Mouse (Mus musculus) myocyte (in vitro differentiated cells): ENCODE results near the gene Rnd2. TPM values are rescaled to one million over a fixed set of nuclear protein-coding genes. Genes with fewer than 3 reads are reported as not detected.
"Not testable (repeated sequence)": the region's sequence is repeated elsewhere in the genome, so short reads cannot be mapped to it uniquely, and the experiment has no call there.

Experiments used
- H3K27me3 ChIP-seq: one replicate; pipeline ENCODE4 v1.6.1; 2011; ENCODE audit not compliant: control insufficient read depth, insufficient read depth, insufficient read length
- H3K36me3 ChIP-seq: one replicate; pipeline ENCODE4 v1.6.1; 2011; ENCODE audit not compliant: control insufficient read depth, insufficient read depth
- H3K4me2 ChIP-seq: one replicate; pipeline ENCODE4 v1.6.1; 2011; ENCODE audit warnings: low read depth, control low read depth
- H3K4me3 ChIP-seq: one replicate; pipeline ENCODE4 v1.5.1; 2011; ENCODE audit warnings: mild to moderate bottlenecking, control low read depth, moderate library complexity
- H3K79me2 ChIP-seq: one replicate; pipeline ENCODE4 v1.6.1; 2011; ENCODE audit not compliant: control insufficient read depth, insufficient read depth
- H3ac ChIP-seq: one replicate; pipeline ENCODE4 v1.6.1; 2011; ENCODE audit not compliant: control insufficient read depth, insufficient read length
- CEBPB ChIP-seq: IDR thresholded peaks from 2 replicates; pipeline ENCODE4 v1.6.1; 2011; ENCODE audit warnings: mild to moderate bottlenecking, moderate library complexity; ENCODE audit not compliant: poor library complexity, insufficient read depth, severe bottlenecking
- E2F4 ChIP-seq: IDR thresholded peaks from one replicate; pipeline ENCODE4 v1.6.1; 2011; ENCODE audit warnings: mild to moderate bottlenecking, control low read depth, moderate library complexity; ENCODE audit not compliant: insufficient read depth
- MAX ChIP-seq: IDR thresholded peaks from one replicate; pipeline ENCODE4 v1.6.1; 2011; ENCODE audit warnings: low read depth, mild to moderate bottlenecking, control low read depth
- MYOD1 ChIP-seq, 3 experiments: IDR thresholded peaks; one replicate each; pipeline ENCODE4 v1.6.1; 2011; ENCODE audit warnings: control low read depth in 2 of 3, low read depth in 2 of 3, mild to moderate bottlenecking in 2 of 3, moderate library complexity in 1 of 3; ENCODE audit not compliant: insufficient read length in 2 of 3, control insufficient read depth in 1 of 3
- MYOG ChIP-seq, 3 experiments: IDR thresholded peaks; one replicate each; pipeline ENCODE4 v1.6.1; 2011; ENCODE audit warnings: control low read depth in 2 of 3, low read depth in 2 of 3, mild to moderate bottlenecking in 2 of 3; ENCODE audit not compliant: insufficient read length in 2 of 3, control insufficient read depth in 1 of 3, insufficient read depth in 1 of 3
- POLR2A ChIP-seq: IDR thresholded peaks from one replicate; pipeline ENCODE4 v1.6.1; 2011; ENCODE audit warnings: low read depth, mild to moderate bottlenecking, control low read depth, moderate library complexity; ENCODE audit not compliant: insufficient read length
- POLR2AphosphoS2 ChIP-seq: IDR thresholded peaks from one replicate; pipeline ENCODE4 v1.6.1; 2011; ENCODE audit warnings: low read depth, control low read depth; ENCODE audit not compliant: insufficient read length
- REST ChIP-seq: IDR thresholded peaks from one replicate; pipeline ENCODE4 v1.6.1; 2011; ENCODE audit warnings: mild to moderate bottlenecking, control low read depth, moderate library complexity; ENCODE audit not compliant: insufficient read depth, insufficient read length
- SRF ChIP-seq: IDR thresholded peaks from one replicate; pipeline ENCODE4 v1.6.1; 2011; ENCODE audit warnings: low read depth; ENCODE audit not compliant: control insufficient read depth, insufficient read length
- TCF12 ChIP-seq: IDR thresholded peaks from one replicate; pipeline ENCODE4 v1.6.1; 2011; ENCODE audit warnings: mild to moderate bottlenecking, control low read depth; ENCODE audit not compliant: poor library complexity, insufficient read depth, severe bottlenecking
- TCF3 ChIP-seq: IDR thresholded peaks from one replicate; pipeline ENCODE4 v1.6.1; 2011; ENCODE audit warnings: low read depth, control low read depth; ENCODE audit not compliant: insufficient read length
- USF1 ChIP-seq: IDR thresholded peaks from one replicate; pipeline ENCODE4 v1.6.1; 2011; ENCODE audit warnings: low read depth, mild to moderate bottlenecking, control low read depth, moderate library complexity
- polyA plus RNA-seq: library from polyadenylated mRNA; unstranded; fragments of >200 nt; fragmentation: generic; extraction: Trizol; gene quantifications from one replicate; pipeline ENCODE4 v1.2.1, GENCODE M21; 2012; ENCODE audit warnings: missing spikeins

Gene Rnd2
- polyA plus RNA-seq, 1 experiment, result 20.9 TPM

DNA sequence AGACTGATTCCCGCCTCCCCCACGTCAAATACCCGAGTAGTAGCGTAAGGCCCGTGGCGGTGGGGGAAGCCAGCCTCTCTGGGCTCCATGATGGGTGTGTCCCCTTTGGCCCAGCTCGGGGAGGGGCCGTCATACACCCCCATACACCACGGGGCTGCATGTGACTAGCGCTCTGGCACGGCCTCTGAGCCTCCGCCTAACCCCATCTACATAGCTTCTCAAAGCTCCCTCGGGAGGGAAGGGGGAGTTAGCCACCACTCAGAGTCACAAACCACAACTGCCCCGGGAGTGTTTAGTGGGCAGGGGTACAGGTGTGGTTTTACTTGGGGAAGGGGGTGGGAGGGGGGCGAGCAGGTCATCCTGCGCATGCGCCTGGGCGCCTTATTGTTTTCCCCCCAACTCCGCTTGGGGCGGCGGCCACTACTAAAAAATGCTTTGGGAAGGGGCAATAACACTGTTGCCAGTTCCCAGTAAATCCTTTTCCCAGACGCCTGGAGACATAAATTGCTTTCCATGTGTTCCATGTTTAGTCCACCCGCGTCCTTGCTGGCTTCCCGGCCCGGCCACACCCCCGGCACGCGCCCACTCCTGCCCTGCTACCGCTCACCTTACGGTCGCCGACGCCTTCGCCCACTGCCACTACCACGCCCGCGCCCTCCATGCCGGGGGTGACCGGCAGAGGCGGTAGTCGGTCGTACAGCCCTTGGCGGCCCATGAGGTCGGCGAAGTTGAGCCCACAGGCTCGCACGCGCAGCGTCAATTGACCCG is 486 bp downstream of the Rnd2 start:
- Histone ChIP-seq H3ac (peak overlapping the region; percentile 54), H3K79me2 (peaks cover 20% of the 10 kb centered on the region), H3K36me3 (peaks cover 21% of the 10 kb centered on the region), H3K27me3 (no peaks in the 10 kb centered on the region), H3K4me3 (peak overlapping the region; percentile 97), H3K4me2 (peak overlapping the region; percentile 83)
- TF ChIP-seq MAX (no peak), POLR2AphosphoS2 (peak; percentile 48), USF1 (peak; percentile 71), CEBPB (no peak), SRF (no peak), MYOG (IDR thresholded peaks at IDR 0.05; ENCODE audit: control insufficient read depth in 1 of 3, insufficient read depth in 1 of 3, insufficient read length in 2 of 3, low read depth in 2 of 3) (peak in 1 of 3 experiments; percentile 4), POLR2A (peak; percentile 65), TCF12 (no peak)

DNA sequence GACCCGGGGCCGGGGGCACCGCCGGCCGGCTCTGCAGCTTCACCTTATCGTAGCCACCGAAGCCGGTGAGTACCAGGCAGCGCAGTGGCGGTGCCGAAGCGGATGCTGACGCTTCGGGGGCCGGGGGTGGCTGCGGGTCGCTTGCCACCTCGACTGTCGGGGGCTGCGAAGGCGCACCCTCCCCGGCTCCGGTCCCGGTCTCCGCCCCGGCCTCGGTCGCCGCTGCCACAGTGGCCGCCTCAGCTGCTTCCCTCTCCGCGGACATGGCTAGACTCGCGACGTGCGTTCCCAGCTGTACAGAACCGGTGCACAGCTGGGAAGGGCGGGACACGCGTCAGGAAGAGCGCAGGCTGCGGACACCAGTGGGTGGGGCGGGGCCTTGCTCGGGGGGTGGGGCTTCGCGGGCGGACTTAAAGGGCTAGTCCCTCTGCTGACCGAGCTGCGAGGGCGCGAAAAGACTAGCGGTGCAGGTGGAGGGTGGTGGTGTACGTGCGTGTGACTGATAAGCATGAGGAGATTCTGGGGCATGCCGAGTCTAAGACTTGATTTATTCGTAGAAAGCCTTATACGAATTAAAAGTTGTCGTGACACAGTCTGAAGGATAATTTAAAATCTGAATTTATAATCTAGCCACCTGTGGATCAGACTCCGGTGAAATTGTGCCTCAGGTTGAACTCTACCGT is 1.2 kb downstream of the Rnd2 start, which contains the start of gene Vat1:
TSS of gene Vat1 (minus strand) at position 362 of the 683 bp plus-strand sequence.
- TF ChIP-seq MYOG (IDR thresholded peaks at IDR 0.05; ENCODE audit: control insufficient read depth in 1 of 3, insufficient read depth in 1 of 3, insufficient read length in 2 of 3, low read depth in 2 of 3), result peak in 2 of 3 experiments; percentile 61 to 83
- no peak for TF ChIP-seq CEBPB
- peak; percentile 90 for TF ChIP-seq POLR2AphosphoS2
- peak; percentile 84 for TF ChIP-seq POLR2A
- TF ChIP-seq MAX, result no peak
- no peak for TF ChIP-seq SRF
- TF ChIP-seq REST, result no peak
- TF ChIP-seq TCF3, result no peak
- TF ChIP-seq TCF12, result no peak
- TF ChIP-seq E2F4, result peak; percentile 28
- TF ChIP-seq USF1, result no peak
- TF ChIP-seq MYOD1 (IDR thresholded peaks at IDR 0.05; ENCODE audit: control insufficient read depth in 1 of 3, insufficient read length in 2 of 3, low read depth in 2 of 3), result peak in 2 of 3 experiments; percentile 28 to 81
- Histone ChIP-seq H3K4me3 (peak within 1 kb of the TSS; percentile 97), H3K4me2 (peak within 1 kb of the TSS; percentile 95), H3K27me3 (no peaks in the 10 kb centered on the region), H3K79me2 (peaks cover 20% of the 10 kb centered on the region), H3K36me3 (peaks cover 13% of the 10 kb centered on the region), H3ac (peak within 1 kb of the TSS; percentile 54)

DNA sequence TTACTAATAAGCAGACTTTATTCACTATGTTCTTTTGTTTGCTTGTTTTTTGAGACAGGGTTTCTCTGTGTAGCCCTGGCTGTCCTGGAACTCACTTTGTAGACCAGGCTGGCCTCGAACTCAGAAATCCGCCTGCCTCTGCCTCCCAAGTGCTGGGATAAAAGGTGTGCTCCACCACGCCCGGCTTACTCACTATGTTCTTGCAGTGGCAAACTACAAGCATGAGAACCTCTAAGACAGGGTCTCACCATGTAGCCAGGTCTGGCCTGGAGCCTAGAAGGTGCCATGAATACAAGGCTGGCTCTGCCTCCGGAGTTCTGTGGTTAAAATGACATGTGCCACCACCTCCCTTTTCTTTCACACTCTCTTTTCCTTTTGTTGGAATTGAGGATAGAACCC is 1.8 kb downstream of the Rnd2 start:
- peak overlapping the region; percentile 97 for H3K4me3 ChIP-seq
- peak overlapping the region; percentile 95 for H3K4me2 ChIP-seq
- peak overlapping the region; percentile 54 for H3ac ChIP-seq
- not testable (repeated sequence) for H3K27me3 ChIP-seq, H3K36me3 ChIP-seq
- H3K79me2 ChIP-seq, result peaks cover 20% of the 10 kb centered on the region

DNA sequence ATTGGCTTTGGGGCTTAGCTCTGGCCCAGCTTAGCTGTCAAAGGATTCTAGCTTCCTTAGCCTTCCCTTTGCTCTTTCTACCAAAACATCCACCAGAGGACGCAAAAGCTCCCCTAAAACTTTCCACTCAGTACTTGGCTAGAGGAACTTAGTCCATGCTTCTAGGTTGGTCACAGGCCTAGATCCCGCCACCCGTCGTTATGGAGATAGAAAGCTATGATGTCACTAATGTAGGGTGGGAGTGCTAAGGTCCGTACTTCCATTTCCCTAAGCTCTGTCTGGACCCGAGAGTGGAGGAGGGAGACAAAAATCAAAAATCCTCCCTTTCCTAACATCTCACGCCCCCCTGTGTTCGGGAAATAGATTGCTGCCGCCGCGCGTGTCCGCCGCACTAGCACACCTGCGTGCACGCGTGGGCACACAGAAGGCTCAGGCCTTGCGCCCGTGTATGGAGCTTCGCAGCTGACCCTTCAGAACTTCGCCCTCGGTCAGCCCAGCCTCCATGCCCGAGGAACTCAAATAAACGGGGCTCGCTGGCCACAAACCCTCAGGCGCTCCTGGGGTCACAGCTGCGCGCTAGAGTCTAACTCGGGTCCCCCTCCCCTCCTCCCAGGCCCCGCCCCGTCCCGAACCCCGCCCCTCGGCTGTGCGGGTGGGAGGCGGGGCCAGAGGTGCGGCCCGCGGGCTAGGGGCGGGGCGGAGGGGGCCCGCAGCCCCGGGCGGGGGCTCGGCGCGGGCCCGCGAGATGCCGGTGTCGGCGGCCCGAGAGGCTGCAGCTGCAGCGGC is 2.9 kb downstream of the Rnd2 start:
- H3K27me3 ChIP-seq, result no peaks in the 10 kb centered on the region
- no peaks in the 10 kb centered on the region for H3K36me3 ChIP-seq
- peak overlapping the region; percentile 97 for H3K4me3 ChIP-seq
- peaks cover 20% of the 10 kb centered on the region for H3K79me2 ChIP-seq
- H3ac ChIP-seq, result peak overlapping the region; percentile 40
- H3K4me2 ChIP-seq, result peak overlapping the region; percentile 95
- peak; percentile 35 for TF ChIP-seq POLR2A
- no peak for TF ChIP-seq MAX
- no peak for TF ChIP-seq SRF
- TF ChIP-seq CEBPB, result no peak
- peak in 1 of 3 experiments; percentile 35 for TF ChIP-seq MYOD1 (IDR thresholded peaks at IDR 0.05; ENCODE audit: control insufficient read depth in 1 of 3, insufficient read length in 2 of 3, low read depth in 2 of 3)
- no peak for TF ChIP-seq USF1
- no peak for TF ChIP-seq TCF12
- TF ChIP-seq MYOG (IDR thresholded peaks at IDR 0.05; ENCODE audit: control insufficient read depth in 1 of 3, insufficient read depth in 1 of 3, insufficient read length in 2 of 3, low read depth in 2 of 3), result peak in 1 of 3 experiments; percentile 22
- no peak for TF ChIP-seq E2F4
- TF ChIP-seq REST, result no peak
- TF ChIP-seq POLR2AphosphoS2, result no peak
- no peak for TF ChIP-seq TCF3
